In genomic region chr4:44013391-44014070, GRCm38 (mm10) we compare ENCODE assay signal across 9 mouse cellular contexts. TPM values are rescaled to one million over a fixed set of nuclear protein-coding genes. Genes with fewer than 3 reads are reported as not detected.
A peak's percentile ranks its signal among the peaks of the same experiment; 100 is the strongest.
DNase-seq lines count a peak whose midpoint lies in the region; ATAC-seq and TF ChIP-seq lines count a peak whose summit lies in the region.
"Had no signal": no experiment of that assay in that cellular context is flagged by ENCODE, and none has a peak within 500 bp of the region (broad histone marks: within the 10 kb centered on the region; RNA-seq: fewer than 3 reads in every experiment).

No protein-coding gene starts in this region.

- ATAC-seq in hindbrain, embryonic 15.5 days (ENCODE audit: low FRiP score, low read depth), result no peak
- ATAC-seq in midbrain, embryonic 16.5 days, result no peak
- no peak for ATAC-seq in cerebellum, adult (ENCODE audit: insufficient number of reproducible peaks, low FRiP score, low TSS enrichment)
- ATAC-seq in activated CD4-positive, CD25-positive, alpha-beta regulatory T cell, adult 4 months, result no peak

- DNase-seq in layer of hippocampus, adult 2 months (ENCODE audit: low spot score in 2 of 2), result no peak
- DNase-seq in layer of hippocampus, postnatal 36 days, result no peak
- no peak for DNase-seq in cerebellum, adult 11-12 months

- H3K9me3 ChIP-seq in hindbrain, embryonic 15.5 days, result no peaks in the 10 kb centered on the region
- no peaks in the 10 kb centered on the region for H3K9me3 ChIP-seq in midbrain, embryonic 16.5 days (replicated peaks; ENCODE audit: control insufficient read depth, low read length, poor library complexity, severe bottlenecking)

- H3K4me1 ChIP-seq in brown adipose tissue, adult 24 weeks (ENCODE audit: control insufficient read depth, insufficient read depth, insufficient read length, low read length), result peaks cover 11% of the 10 kb centered on the region; the same call in 1 of the 2 replicates
- H3K4me1 ChIP-seq in hindbrain, embryonic 15.5 days (replicated peaks), result peaks cover 35% of the 10 kb centered on the region
- H3K4me1 ChIP-seq in midbrain, embryonic 16.5 days (ENCODE audit: control insufficient read depth, insufficient read depth, low read length), result peaks cover 24% of the 10 kb centered on the region

- no peaks in the 10 kb centered on the region for H3K36me3 ChIP-seq in hindbrain, embryonic 15.5 days
- H3K36me3 ChIP-seq in midbrain, embryonic 16.5 days (ENCODE audit: control insufficient read depth, insufficient read depth, low read length), result no peaks in the 10 kb centered on the region

- H3K4me2 ChIP-seq in hindbrain, embryonic 15.5 days, result peak overlapping the region; percentile 98
- H3K4me2 ChIP-seq in midbrain, embryonic 16.5 days (ENCODE audit: low read length), result peak overlapping the region; percentile 86

- TF ChIP-seq CTCF in layer of hippocampus, adult 2 months (conservative IDR thresholded peaks at IDR 0.05), result no peak

- peak overlapping the region; percentile 96 for H3K9ac ChIP-seq in hindbrain, embryonic 15.5 days
- peak overlapping the region; percentile 94 for H3K9ac ChIP-seq in midbrain, embryonic 16.5 days (ENCODE audit: low read depth, low read length)

- H3K27ac ChIP-seq in layer of hippocampus, adult 2 months, result peak overlapping the region; percentile 96; the same call in 1 of the 2 replicates
- H3K27ac ChIP-seq in brown adipose tissue, adult 24 weeks (replicated peaks; ENCODE audit: low read depth, low read length), result 0 out of 2 replicates have a peak overlapping the region, but pooled peaks have one; percentile 65
- H3K27ac ChIP-seq in hindbrain, embryonic 15.5 days (replicated peaks), result no peak overlapping the region
- H3K27ac ChIP-seq in midbrain, embryonic 16.5 days (ENCODE audit: low read length), result no peak overlapping the region

- H3K4me3 ChIP-seq in layer of hippocampus, adult 2 months, result peak overlapping the region; percentile 78
- H3K4me3 ChIP-seq in brown adipose tissue, adult 24 weeks (ENCODE audit: insufficient read depth, low read depth, low read length), result peak overlapping the region; percentile 86
- H3K4me3 ChIP-seq in hindbrain, embryonic 15.5 days, result peak overlapping the region; percentile 88
- H3K4me3 ChIP-seq in midbrain, embryonic 16.5 days (ENCODE audit: low read depth, low read length), result peak overlapping the region; percentile 81

- H3K27me3 ChIP-seq in hindbrain, embryonic 15.5 days, result no peaks in the 10 kb centered on the region
- no peaks in the 10 kb centered on the region for H3K27me3 ChIP-seq in midbrain, embryonic 16.5 days (ENCODE audit: control insufficient read depth, insufficient read depth, low read depth, low read length)

- 31% methylated on average over 11 of the region's 11 CpGs for WGBS in hindbrain, embryonic 15.5 days
- WGBS in midbrain, embryonic 16.5 days, result 29% methylated on average over 11 of the region's 11 CpGs

RNA-seq across cellular contexts. Expression of gene Clta, which starts 9.3 kb away (rescaled TPM):
- 100 to 1,000 TPM; 285 to 293 TPM for total RNA-seq in layer of hippocampus, adult 2 months (2021)
- total RNA-seq in layer of hippocampus, postnatal 36 days (2021), result 100 to 1,000 TPM; 280 to 304 TPM
- 97.5 and 140 TPM in 2 replicates for polyA plus RNA-seq in brown adipose tissue, adult 24 weeks (2012; ENCODE audit: insufficient read depth, insufficient read length, missing spikeins)
- polyA plus RNA-seq in hindbrain, embryonic 15.5 days (2015; fragmentation: Nextera tagmentation; extraction: Ambion mirVana), result 342 and 343 TPM in 2 replicates
- 340 and 348 TPM in 2 replicates for polyA plus RNA-seq in midbrain, embryonic 16.5 days (2015; fragmentation: Nextera tagmentation; extraction: Ambion mirVana)
- 100 to 1,000 TPM; 109 to 116 TPM for polyA plus RNA-seq in activated CD4-positive, CD25-positive, alpha-beta regulatory T cell, adult 4 months (2017; shearing (Covaris generic))

RNA-seq across cellular contexts. Expression of gene Ccin, which starts 30.2 kb away (rescaled TPM):
- total RNA-seq in layer of hippocampus, adult 2 months (2021), result not detected
- not detected for total RNA-seq in layer of hippocampus, postnatal 36 days (2021)
- polyA plus RNA-seq in brown adipose tissue, adult 24 weeks (2012; ENCODE audit: insufficient read depth, insufficient read length, missing spikeins), result not detected in 2 replicates
- polyA plus RNA-seq in hindbrain, embryonic 15.5 days (2015; fragmentation: Nextera tagmentation; extraction: Ambion mirVana), result not detected in 2 replicates
- not detected in 2 replicates for polyA plus RNA-seq in midbrain, embryonic 16.5 days (2015; fragmentation: Nextera tagmentation; extraction: Ambion mirVana)
- under 1 TPM in 1 of 2 experiments, not detected in 1; 0.24 TPM for polyA plus RNA-seq in activated CD4-positive, CD25-positive, alpha-beta regulatory T cell, adult 4 months (2017; shearing (Covaris generic))
- total RNA-seq: adrenal gland, adult 18-20 months had no signal

RNA-seq across cellular contexts. Expression of gene Glipr2, which starts 56.3 kb away (rescaled TPM):
- 1 to 10 TPM; 2.5 to 2.7 TPM for total RNA-seq in layer of hippocampus, adult 2 months (2021)
- 1 to 10 TPM; 2.2 TPM for total RNA-seq in layer of hippocampus, postnatal 36 days (2021)
- 2.9 and 4.3 TPM in 2 replicates for polyA plus RNA-seq in brown adipose tissue, adult 24 weeks (2012; ENCODE audit: insufficient read depth, insufficient read length, missing spikeins)
- 35.2 and 38.8 TPM in 2 replicates for polyA plus RNA-seq in hindbrain, embryonic 15.5 days (2015; fragmentation: Nextera tagmentation; extraction: Ambion mirVana)
- polyA plus RNA-seq in midbrain, embryonic 16.5 days (2015; fragmentation: Nextera tagmentation; extraction: Ambion mirVana), result 26.6 and 32.1 TPM in 2 replicates
- polyA plus RNA-seq in activated CD4-positive, CD25-positive, alpha-beta regulatory T cell, adult 4 months (2017; shearing (Covaris generic)), result 100 to 1,000 TPM; 215 to 250 TPM

Comparison
In these comparisons a context has a peak if more than half of its experiments do, and no peak if none do; other contexts are left out.
1. H3K27ac ChIP-seq: peak in layer of hippocampus, adult 2 months (single experiment) and brown adipose tissue, adult 24 weeks (single experiment); none in hindbrain, embryonic 15.5 days (single experiment) and midbrain, embryonic 16.5 days (single experiment).
2. Peak in every context shown above with its lines, with median percentiles within 50 percentile points of each other: H3K4me3 ChIP-seq.